Mouse (Mus musculus): Measurements from ENCODE around the gene Cldn12. TPM values are rescaled to one million over a fixed set of nuclear protein-coding genes. Genes with fewer than 3 reads are reported as not detected.

The Cldn12 gene
- total RNA-seq, 2 experiments from 2014 or later, result 27.3 TPM

DNA sequence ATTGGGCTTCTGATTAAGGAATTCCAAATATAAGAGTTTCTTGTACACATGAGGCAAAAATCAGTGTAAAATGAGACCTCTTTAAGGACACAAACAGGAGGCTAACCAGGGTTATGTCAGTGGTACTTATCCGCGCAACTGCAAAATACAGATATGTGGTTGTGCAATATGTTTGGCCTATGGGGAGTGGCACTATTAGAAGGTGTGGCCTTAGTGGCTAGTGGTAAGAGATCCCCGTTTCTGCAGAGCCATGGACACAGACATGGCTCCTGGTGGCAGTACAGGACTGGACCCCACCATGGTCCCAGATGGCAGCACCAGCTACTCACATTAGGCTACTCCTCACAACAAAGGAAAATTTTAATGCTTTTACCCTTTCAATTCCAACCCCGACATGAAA, 19.7 kb downstream of the Cldn12 start:
- DNase-seq (ENCODE audit: extremely low spot score in 1 of 2, low spot score in 1 of 2), result no peak

DNA sequence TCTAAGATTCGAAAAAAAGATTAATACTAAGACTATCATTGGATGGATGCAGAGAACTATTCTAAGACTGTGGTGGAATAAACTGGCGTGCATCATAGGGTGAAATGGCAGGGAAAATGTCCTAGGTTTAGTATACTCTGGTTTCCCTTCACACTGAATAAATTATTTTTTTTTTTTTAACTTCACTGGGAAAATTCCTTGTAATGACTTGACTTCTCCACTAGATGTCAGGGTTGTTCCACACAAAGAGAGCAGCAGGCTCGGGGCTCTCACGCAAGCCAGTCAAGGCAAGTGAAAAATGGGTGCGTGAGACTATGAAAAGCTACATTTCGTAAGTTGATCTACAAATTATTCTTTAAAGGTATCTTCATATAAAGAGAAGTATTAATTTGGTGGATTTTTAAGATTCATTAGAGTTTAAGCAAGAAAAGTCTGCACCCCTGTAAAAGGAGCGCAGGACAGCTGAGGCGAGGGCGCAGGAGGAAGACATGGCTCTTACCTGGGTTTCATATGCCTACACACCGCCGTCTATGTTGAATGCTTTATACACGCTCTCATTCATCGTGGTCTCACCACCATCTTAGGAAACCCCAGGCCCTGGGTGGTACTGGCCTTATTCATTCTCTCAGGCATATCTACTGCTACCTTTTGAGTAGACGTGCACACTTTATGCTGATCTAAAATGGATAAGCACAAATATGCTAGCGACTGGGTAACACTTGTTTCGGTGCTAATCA, 20.3 kb downstream of the Cldn12 start:
- DNase-seq (ENCODE audit: extremely low spot score in 1 of 2, low spot score in 1 of 2), result no peak

DNA sequence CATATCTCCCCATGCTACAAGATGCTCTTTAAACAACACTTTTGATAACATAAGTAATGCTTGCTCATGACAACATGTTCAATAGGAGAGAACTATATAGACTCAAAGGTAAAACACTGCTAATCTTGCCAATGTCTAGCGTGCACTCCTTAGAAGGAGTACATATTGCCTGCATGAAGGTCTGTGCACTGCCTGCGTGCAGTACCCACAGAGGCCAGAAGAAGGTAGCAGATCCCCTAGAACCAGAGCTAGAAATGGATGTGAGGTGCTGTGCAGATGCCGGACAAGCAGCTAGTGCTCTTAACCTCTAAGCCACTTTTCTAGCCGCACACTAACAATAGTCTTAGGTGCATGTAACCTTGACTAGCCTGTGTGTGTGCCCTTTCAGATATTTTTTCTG, 22.6 kb downstream of the Cldn12 start:
- DNase-seq (ENCODE audit: extremely low spot score in 1 of 2, low spot score in 1 of 2), result no peak

DNA sequence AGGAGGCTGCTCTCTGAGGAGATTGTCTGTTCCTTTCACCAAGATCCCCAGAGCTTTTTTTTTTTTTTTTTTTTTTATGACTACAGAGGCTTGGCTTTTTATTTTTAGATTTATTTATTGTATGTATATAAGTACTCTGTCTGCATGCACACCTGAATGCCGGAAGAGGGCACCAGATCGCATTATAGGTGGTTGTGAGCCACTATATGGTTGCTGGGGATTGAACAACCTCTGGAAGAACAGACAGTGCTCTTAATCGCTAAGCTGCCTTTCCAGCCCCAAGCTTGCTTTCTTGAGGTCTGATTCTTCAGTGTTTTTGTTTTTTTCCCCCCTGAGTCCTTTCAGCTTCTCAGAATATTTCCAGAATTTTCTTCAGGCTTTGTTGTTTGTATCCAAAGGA, 28.7 kb downstream of the Cldn12 start:
- DNase-seq (ENCODE audit: extremely low spot score in 1 of 2, low spot score in 1 of 2), result no peak

DNA sequence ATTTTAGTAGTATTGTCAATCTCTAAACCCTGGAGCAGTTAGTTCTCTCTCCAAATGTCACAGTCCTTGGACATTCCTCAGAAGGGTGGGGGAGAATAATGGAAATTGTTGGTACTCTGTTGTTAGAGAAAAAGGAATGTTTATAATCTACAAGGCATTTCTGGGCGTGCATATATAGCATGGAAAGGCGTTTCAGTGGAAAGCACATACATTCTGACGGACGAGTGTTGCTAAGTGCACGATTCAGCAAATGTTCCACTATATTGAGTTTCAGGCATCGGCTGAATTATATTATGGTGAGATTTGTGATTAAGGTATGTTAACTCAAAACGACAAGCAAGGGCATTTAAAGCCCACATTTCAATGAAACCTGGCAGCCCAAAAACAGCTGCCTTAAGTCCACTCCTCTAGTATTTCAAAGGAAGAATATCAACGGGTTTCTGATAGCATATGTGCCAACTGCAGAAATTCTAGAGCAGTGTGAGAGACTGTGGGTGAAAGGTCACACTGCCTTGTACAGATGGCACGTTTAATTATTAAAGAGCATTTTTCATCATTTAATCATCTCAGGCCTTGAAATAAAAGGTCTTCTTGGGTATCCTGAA, 31.4 kb downstream of the Cldn12 start:
- no peak for DNase-seq (ENCODE audit: extremely low spot score in 1 of 2, low spot score in 1 of 2)

DNA sequence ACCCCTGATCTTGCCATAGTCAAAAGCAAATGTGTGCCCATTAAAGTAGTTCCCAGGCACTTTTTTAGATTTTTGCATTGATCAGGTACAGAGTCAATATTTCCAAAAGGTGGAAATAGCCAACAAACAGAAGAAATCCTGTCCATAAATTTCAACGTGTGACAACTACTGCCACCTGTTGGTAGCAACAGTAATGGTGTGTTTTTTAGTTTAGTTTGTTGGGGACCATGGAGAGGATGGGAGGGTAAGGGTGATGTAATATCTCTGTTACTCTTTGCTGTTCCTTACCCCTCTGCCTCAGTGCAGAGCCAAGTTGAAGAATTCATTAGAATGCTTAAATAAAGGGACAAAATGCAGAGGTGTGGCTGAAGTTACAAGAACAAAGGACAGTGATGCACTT, 33.1 kb downstream of the Cldn12 start:
- DNase-seq (ENCODE audit: extremely low spot score in 1 of 2, low spot score in 1 of 2), result no peak

DNA sequence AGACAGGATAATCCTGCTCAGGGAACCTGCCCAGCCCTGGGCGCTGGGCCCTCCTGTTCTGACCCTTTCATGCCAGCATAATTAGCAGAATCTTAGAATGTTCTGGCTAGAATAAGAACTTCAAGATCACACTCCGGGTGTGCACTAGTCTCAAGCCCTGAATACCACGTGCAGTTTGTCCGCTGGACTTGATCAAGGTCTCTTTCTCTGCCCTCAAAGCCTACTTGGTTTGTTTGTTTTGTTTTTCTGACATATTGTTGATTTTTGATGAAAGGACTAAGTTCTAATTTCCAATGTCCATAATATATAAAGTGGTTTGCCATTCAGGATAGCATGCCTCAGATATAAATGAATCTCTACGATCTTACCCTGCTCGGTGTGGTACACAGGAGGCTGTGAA, 35.7 kb downstream of the Cldn12 start, which contains the start of gene 1700015F17Rik:
1700015F17Rik (minus strand) TSS at position 101 of the 400 bp plus-strand sequence.
- no peak for DNase-seq (ENCODE audit: extremely low spot score in 1 of 2, low spot score in 1 of 2)

DNA sequence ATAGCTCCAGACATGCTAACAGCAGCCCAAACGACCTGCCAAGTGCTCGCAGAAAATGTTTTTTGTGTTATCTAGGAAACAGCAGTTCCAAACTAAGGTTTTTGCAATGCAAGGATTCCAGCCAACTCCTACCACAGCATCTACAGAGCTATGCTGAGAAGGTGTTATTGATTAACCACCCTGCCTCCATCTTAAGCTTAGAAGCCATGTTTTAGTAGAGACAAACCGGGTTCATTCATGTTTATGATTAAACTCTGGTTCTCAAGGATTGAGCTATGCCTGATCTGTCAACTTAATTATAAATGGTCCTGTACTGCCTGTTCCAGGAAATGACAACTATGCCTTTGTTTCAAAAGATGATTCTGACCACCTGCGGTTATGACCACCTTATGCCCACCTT, 38.6 kb downstream of the Cldn12 start:
- no peak for DNase-seq (ENCODE audit: extremely low spot score in 1 of 2, low spot score in 1 of 2)

DNA sequence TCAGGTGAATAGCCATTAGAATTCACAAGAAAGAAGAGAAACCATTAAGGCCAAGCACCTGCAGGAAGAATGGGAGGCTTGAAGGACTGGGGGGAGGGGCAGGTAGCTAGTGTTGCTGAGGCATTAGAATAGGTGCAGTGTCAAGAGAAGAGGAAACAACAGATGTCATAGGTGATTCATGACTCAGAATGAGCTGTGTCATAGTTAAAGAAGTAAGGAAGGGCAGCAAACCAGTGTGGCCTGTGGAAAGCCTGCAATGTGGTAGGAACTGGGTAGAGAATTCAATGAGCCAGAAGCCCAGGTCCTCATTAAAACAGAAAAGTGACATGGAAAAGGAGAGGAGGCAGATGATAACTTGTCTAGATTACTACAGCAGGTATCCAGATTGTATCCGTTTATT, 49.5 kb downstream of the Cldn12 start:
- DNase-seq (ENCODE audit: extremely low spot score in 1 of 2, low spot score in 1 of 2), result no peak

Other genes starting within 250 kb of the Cldn12 start
- gene Cdk14, start 94.6 kb downstream of the Cldn12 start, total RNA-seq (2021), result 100 to 1,000 TPM; 233 to 245 TPM
- not detected for gene 1700015F17Rik, start 35.8 kb downstream of the Cldn12 start, total RNA-seq (2021)
- gene Gtpbp10, start 44.6 kb upstream of the Cldn12 start, total RNA-seq (2021), result 10 to 100 TPM in 1 of 2 experiments, 1 to 10 TPM in 1; 9.9 to 10.8 TPM
- not detected for gene Gm8773, start 58.8 kb upstream of the Cldn12 start, total RNA-seq (2021)
- 10 to 100 TPM; 13.8 to 19.6 TPM for gene Cfap69, start 149.3 kb upstream of the Cldn12 start, total RNA-seq (2021)
- 1 to 10 TPM; 6.7 to 6.9 TPM for gene Steap2, start 179.6 kb upstream of the Cldn12 start, total RNA-seq (2021)
- under 1 TPM; 0.40 to 0.54 TPM for gene Steap1, start 234.4 kb upstream of the Cldn12 start, total RNA-seq (2021)

Measured in layer of hippocampus, postnatal 25 days (tissue).